Mouse (Mus musculus): ENCODE measurements around the gene Tead1. TPM values are rescaled to one million over a fixed set of nuclear protein-coding genes. Genes with fewer than 3 reads are reported as not detected.

Tead1 gene
- polyA plus RNA-seq, 1 experiment = 2.1 TPM

DNA sequence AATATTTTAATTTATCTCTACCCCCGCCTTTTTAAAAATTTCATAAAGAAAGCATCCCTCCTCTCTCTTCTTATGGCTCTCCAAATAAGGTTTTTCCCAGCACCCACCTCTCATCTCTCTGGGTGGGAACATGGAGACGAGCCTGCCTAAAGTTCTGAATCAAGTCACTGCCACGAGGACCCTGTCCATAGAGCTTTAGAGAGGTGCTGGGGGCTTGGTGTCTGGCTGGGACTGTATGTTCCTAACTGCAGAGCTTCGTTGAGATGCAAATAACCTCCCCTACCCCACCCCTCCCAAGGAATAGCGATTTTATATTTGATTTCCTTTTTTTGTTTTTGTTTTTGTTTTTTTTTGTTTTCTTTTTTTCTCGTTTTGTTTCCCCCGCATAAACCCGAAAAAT, 162.4 kb downstream of the Tead1 start:
- Histone ChIP-seq H3K4me3 (ENCODE audit: control insufficient read depth, low read depth, low read length) (no peak overlapping the region), H3K4me1 (ENCODE audit: control insufficient read depth, insufficient read depth, low read length) (no peaks in the 10 kb centered on the region), H3K36me3 (ENCODE audit: control insufficient read depth, insufficient read depth, low read length) (no peaks in the 10 kb centered on the region), H3K27ac (ENCODE audit: control insufficient read depth, insufficient read depth, low read depth, low read length) (no peak overlapping the region), H3K27me3 (ENCODE audit: control insufficient read depth, insufficient read depth, low read length) (no peaks in the 10 kb centered on the region)
- TF ChIP-seq CTCF (IDR thresholded peaks at IDR 0.05; ENCODE audit: control insufficient read depth, insufficient read depth, insufficient replicate concordance, low read depth, low read length) = no peak
- TF ChIP-seq POLR2A (IDR thresholded peaks at IDR 0.05; ENCODE audit: control insufficient read depth, low read depth, low read length) = no peak

DNA sequence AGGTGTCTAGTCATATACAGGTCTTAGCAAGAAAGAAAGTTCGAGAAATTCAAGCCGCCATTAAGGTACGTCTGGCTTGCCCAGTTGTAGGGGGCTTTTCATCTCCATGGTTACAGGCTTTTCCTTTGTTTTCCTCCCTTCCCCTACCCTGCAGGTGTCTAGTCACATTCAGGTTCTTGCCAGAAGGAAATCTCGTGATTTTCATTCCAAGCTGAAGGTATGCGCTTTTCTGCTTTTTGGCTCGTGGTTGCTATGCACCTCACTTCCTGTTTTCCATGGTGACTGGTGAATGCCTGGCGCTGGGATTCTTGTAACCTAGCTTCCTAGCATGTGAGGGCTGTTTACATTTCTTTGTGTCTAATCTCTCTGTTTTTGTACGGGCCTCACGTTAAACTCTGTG, 162.8 kb downstream of the Tead1 start:
- no peak overlapping the region for H3K27ac ChIP-seq (ENCODE audit: control insufficient read depth, insufficient read depth, low read depth, low read length)
- TF ChIP-seq POLR2A (IDR thresholded peaks at IDR 0.05; ENCODE audit: control insufficient read depth, low read depth, low read length) (no peak), CTCF (IDR thresholded peaks at IDR 0.05; ENCODE audit: control insufficient read depth, insufficient read depth, insufficient replicate concordance, low read depth, low read length) (no peak)
- H3K27me3 ChIP-seq (ENCODE audit: control insufficient read depth, insufficient read depth, low read length) = no peaks in the 10 kb centered on the region

DNA sequence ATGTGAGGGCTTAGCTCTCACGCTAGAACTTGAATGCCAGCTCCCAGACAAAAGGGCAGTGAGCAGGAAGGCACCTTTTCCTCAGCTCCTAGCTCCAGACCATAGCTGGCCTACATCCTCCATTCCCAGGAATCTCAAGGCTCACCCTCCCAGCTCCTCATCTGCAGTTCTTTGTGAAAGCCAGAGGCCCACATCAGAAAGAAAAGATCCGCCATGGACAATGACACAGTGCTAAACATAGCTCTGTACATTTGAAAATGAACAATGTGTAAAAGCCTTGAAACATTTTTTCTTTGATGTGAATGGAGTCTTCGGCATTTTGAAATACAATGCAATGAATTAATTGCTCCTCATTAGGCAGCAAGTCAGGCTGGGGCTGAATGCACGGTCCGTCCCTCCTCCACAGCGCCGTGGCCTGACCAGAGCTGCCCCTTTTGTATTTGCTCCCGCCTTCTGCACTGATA, 172.2 kb downstream of the Tead1 start:
- Histone ChIP-seq H3K4me3 (ENCODE audit: control insufficient read depth, low read depth, low read length) (no peak overlapping the region), H3K4me1 (ENCODE audit: control insufficient read depth, insufficient read depth, low read length) (no peaks in the 10 kb centered on the region), H3K27me3 (ENCODE audit: control insufficient read depth, insufficient read depth, low read length) (no peaks in the 10 kb centered on the region), H3K36me3 (ENCODE audit: control insufficient read depth, insufficient read depth, low read length) (no peaks in the 10 kb centered on the region), H3K27ac (ENCODE audit: control insufficient read depth, insufficient read depth, low read depth, low read length) (no peak overlapping the region)
- TF ChIP-seq POLR2A (IDR thresholded peaks at IDR 0.05; ENCODE audit: control insufficient read depth, low read depth, low read length) (no peak), CTCF (IDR thresholded peaks at IDR 0.05; ENCODE audit: control insufficient read depth, insufficient read depth, insufficient replicate concordance, low read depth, low read length) (no peak)

More for the DNA sequence above, 162.8 kb downstream of the Tead1 start:
- Histone ChIP-seq H3K4me3 (ENCODE audit: control insufficient read depth, low read depth, low read length) (no peak overlapping the region), H3K36me3 (ENCODE audit: control insufficient read depth, insufficient read depth, low read length) (no peaks in the 10 kb centered on the region), H3K4me1 (ENCODE audit: control insufficient read depth, insufficient read depth, low read length) (no peaks in the 10 kb centered on the region)

DNA sequence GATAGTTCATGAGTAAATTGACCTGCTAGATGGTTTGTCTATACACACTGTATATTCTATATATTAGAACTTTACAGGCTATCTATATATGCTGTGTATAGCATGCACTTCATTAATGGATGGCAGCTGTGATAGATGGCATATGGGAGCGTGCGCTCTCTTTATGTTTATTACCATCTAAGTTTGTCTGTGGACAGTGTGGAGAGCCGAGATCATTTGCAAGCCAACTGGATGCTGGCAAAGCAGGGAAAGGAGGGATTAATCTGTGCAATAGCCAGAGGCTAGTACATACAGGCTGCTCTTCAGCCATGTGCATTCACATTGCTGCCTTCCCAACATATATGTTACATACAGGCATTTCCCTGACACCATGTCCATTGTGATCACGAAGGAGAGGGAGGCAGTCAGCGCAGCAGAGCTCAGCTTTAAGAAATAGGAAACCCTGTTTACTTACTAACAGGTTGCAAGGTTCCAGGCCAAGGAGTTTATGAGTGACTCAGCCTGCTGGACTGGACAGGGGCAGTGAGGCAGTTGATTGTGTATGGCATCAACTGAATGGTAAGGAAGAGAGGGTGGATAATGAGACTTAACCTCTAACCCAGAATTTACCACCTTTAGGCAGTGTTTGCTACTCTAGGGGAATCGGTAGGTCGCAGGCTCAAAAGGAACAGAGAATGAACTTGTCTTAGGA, 173.2 kb downstream of the Tead1 start:
- TF ChIP-seq POLR2A (IDR thresholded peaks at IDR 0.05; ENCODE audit: control insufficient read depth, low read depth, low read length) (no peak), CTCF (IDR thresholded peaks at IDR 0.05; ENCODE audit: control insufficient read depth, insufficient read depth, insufficient replicate concordance, low read depth, low read length) (no peak)
- H3K27me3 ChIP-seq (ENCODE audit: control insufficient read depth, insufficient read depth, low read length) = no peaks in the 10 kb centered on the region

DNA sequence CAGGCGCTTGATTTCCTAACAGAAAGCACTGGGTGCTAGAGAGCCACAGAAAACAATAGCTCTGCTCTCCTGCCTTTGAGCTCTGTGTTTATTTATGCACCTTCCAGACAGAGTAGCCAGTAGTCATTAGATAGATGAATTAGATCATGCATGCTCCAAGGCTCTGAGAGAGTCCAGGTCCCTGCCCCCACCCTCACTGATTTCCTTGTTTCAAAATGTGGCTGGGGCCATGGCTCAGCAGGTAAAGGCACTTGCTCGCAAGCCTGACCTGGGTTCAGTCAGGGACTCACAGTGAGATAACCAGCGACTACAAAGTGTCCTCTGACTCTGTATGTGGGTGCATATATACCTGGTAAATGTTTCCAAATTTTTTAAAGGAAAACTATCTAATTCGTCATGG, 174.7 kb downstream of the Tead1 start:
- Histone ChIP-seq H3K4me1 (ENCODE audit: control insufficient read depth, insufficient read depth, low read length) (no peaks in the 10 kb centered on the region), H3K36me3 (ENCODE audit: control insufficient read depth, insufficient read depth, low read length) (no peaks in the 10 kb centered on the region), H3K4me3 (ENCODE audit: control insufficient read depth, low read depth, low read length) (no peak overlapping the region), H3K27me3 (ENCODE audit: control insufficient read depth, insufficient read depth, low read length) (no peaks in the 10 kb centered on the region), H3K27ac (ENCODE audit: control insufficient read depth, insufficient read depth, low read depth, low read length) (no peak overlapping the region)
- TF ChIP-seq CTCF (IDR thresholded peaks at IDR 0.05; ENCODE audit: control insufficient read depth, insufficient read depth, insufficient replicate concordance, low read depth, low read length) = no peak
- no peak for TF ChIP-seq POLR2A (IDR thresholded peaks at IDR 0.05; ENCODE audit: control insufficient read depth, low read depth, low read length)

More for the DNA sequence above, 173.2 kb downstream of the Tead1 start:
- H3K27ac ChIP-seq (ENCODE audit: control insufficient read depth, insufficient read depth, low read depth, low read length) = no peak overlapping the region
- no peaks in the 10 kb centered on the region for H3K4me1 ChIP-seq (ENCODE audit: control insufficient read depth, insufficient read depth, low read length)
- H3K4me3 ChIP-seq (ENCODE audit: control insufficient read depth, low read depth, low read length) = no peak overlapping the region
- H3K36me3 ChIP-seq (ENCODE audit: control insufficient read depth, insufficient read depth, low read length) = no peaks in the 10 kb centered on the region

DNA sequence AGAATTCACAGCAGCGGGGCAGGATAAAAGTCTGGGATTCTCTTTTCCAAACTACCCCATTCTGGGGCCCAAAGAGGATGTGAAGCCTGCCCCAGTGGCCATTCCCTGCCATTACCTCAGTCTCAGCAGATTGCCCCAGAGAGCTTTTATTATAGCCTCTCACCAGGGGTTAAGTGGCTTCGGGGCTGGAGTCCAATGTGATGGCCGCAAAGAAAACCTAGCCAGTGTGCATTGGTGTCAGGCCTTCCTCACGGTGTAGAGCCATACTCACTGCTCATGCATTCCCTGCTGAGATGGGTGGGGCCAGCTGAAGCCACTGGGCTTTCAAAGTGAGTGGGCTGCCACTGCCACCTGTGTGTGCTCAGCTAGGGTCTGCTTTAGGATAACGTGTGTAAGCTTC, 175.4 kb downstream of the Tead1 start:
- Histone ChIP-seq H3K27me3 (ENCODE audit: control insufficient read depth, insufficient read depth, low read length) (no peaks in the 10 kb centered on the region), H3K36me3 (ENCODE audit: control insufficient read depth, insufficient read depth, low read length) (no peaks in the 10 kb centered on the region), H3K4me1 (ENCODE audit: control insufficient read depth, insufficient read depth, low read length) (no peaks in the 10 kb centered on the region), H3K27ac (ENCODE audit: control insufficient read depth, insufficient read depth, low read depth, low read length) (no peak overlapping the region), H3K4me3 (ENCODE audit: control insufficient read depth, low read depth, low read length) (no peak overlapping the region)
- TF ChIP-seq POLR2A (IDR thresholded peaks at IDR 0.05; ENCODE audit: control insufficient read depth, low read depth, low read length) = no peak
- no peak for TF ChIP-seq CTCF (IDR thresholded peaks at IDR 0.05; ENCODE audit: control insufficient read depth, insufficient read depth, insufficient replicate concordance, low read depth, low read length)

DNA sequence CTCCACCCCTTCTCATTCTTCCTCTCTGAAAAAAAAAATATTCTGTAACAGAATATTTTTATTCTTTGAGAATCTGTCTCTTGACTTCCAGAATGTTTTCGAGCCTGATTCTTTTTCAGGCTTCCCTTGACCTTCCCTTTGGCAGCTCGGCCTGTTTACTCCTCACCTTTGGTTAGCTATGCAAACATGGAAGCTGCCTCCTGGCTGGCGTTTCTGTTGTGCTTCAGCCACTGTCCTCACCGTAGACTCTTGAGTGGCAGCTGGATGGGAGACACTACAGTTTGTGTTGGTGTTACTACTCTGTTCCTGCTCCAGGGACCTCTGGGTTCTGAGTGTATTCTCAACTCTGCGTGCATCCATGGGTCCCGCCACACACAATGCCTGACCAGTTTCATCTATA, 176.3 kb downstream of the Tead1 start:
- no peaks in the 10 kb centered on the region for H3K36me3 ChIP-seq (ENCODE audit: control insufficient read depth, insufficient read depth, low read length)
- TF ChIP-seq POLR2A (IDR thresholded peaks at IDR 0.05; ENCODE audit: control insufficient read depth, low read depth, low read length) (no peak), CTCF (IDR thresholded peaks at IDR 0.05; ENCODE audit: control insufficient read depth, insufficient read depth, insufficient replicate concordance, low read depth, low read length) (no peak)
- no peaks in the 10 kb centered on the region for H3K27me3 ChIP-seq (ENCODE audit: control insufficient read depth, insufficient read depth, low read length)
- H3K4me1 ChIP-seq (ENCODE audit: control insufficient read depth, insufficient read depth, low read length) = no peaks in the 10 kb centered on the region
- no peak overlapping the region for H3K27ac ChIP-seq (ENCODE audit: control insufficient read depth, insufficient read depth, low read depth, low read length)
- H3K4me3 ChIP-seq (ENCODE audit: control insufficient read depth, low read depth, low read length) = no peak overlapping the region

All from testis, adult 2 months (tissue).